19 mouse cellular contexts compared by ENCODE assay signal in the genomic region with DNA sequence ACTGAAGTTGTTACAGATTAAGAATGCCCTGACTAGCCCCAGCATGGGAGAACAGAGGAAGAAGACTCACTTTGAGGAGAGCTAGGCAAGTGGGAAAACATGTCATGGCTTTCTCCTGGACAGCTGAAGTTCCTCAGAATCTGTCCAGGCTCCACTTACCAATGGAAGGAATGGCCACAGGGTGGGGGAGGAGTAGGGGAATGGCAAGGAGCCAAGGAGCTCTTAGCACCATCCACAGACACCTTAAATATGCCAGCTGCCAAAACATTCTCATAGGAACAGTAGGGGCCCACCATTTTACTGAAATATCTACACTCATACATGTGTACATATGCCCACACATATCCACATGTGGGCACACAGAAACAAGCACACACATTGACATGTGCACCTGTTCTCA.
DNase-seq lines count a peak whose midpoint lies in the region; ATAC-seq lines count a peak whose summit lies in the region.
"Had no signal": no experiment of that assay in that cellular context is flagged by ENCODE, and none has a peak within 500 bp of the region (broad histone marks: within the 10 kb centered on the region; RNA-seq: fewer than 3 reads in every experiment).

No protein-coding gene starts in this region.

- peak overlapping the region; percentile 77 for H3K27ac ChIP-seq in heart, embryonic 13.5 days (replicated peaks)
- H3K27ac ChIP-seq: hindbrain, embryonic 13.5 days; midbrain, embryonic 13.5 days had no signal

- peak; percentile 17; the same call in 1 of the 2 replicates for ATAC-seq in heart, embryonic 13.5 days (ENCODE audit: extremely low read depth, insufficient number of reproducible peaks, low FRiP score, low TSS enrichment)
- ATAC-seq in common myeloid progenitor, adult 5-6 weeks (replicated peaks; ENCODE audit: low read depth, poor library complexity, severe bottlenecking): peak; percentile 57
- ATAC-seq in megakaryocyte progenitor cell, adult 5-6 weeks (replicated peaks; ENCODE audit: poor library complexity): peak; percentile 38
- ATAC-seq: intestine, embryonic 16.5 days; midbrain, embryonic 13.5 days had no signal

- no peak overlapping the region for H3K9ac ChIP-seq in heart, embryonic 13.5 days
- H3K9ac ChIP-seq: hindbrain, embryonic 13.5 days; midbrain, embryonic 13.5 days had no signal

- no peak for DNase-seq in heart, adult 8-10 months (ENCODE audit: low spot score)
- peak; percentile 24 for DNase-seq in lung, postnatal 10 days
- no peak for DNase-seq in lung, postnatal 25 days (ENCODE audit: low spot score)
- DNase-seq in frontal cortex, adult 2 months (ENCODE audit: extremely low spot score in 1 of 2, low spot score in 1 of 2): no peak
- no peak for DNase-seq in spleen, postnatal 10 days (ENCODE audit: low spot score in 2 of 2)
- DNase-seq: adrenal gland, postnatal 10 days; cerebellum, adult 9-11 months; gastrocnemius, postnatal 25 days; kidney, postnatal 10 days; layer of hippocampus, adult 9-11 months; thymus, adult 18-20 months had no signal

- no peak overlapping the region for H3K4me2 ChIP-seq in heart, embryonic 13.5 days
- H3K4me2 ChIP-seq: hindbrain, embryonic 13.5 days; liver, embryonic 11.5 days; midbrain, embryonic 13.5 days had no signal

- no peaks in the 10 kb centered on the region for H3K36me3 ChIP-seq in heart, embryonic 13.5 days
- H3K36me3 ChIP-seq: G1E; hindbrain, embryonic 13.5 days; midbrain, embryonic 13.5 days had no signal

- no peak overlapping the region for H3K4me3 ChIP-seq in heart, embryonic 13.5 days
- H3K4me3 ChIP-seq: hindbrain, embryonic 13.5 days; midbrain, embryonic 13.5 days had no signal

- H3K27me3 ChIP-seq in heart, embryonic 13.5 days (replicated peaks): no peaks in the 10 kb centered on the region
- H3K27me3 ChIP-seq: hindbrain, embryonic 13.5 days; midbrain, embryonic 13.5 days had no signal

- H3K4me1 ChIP-seq in heart, embryonic 13.5 days: peaks cover 50% of the 10 kb centered on the region
- H3K4me1 ChIP-seq: hindbrain, embryonic 13.5 days; midbrain, embryonic 13.5 days had no signal

- H3K9me3 ChIP-seq in heart, embryonic 13.5 days: no peaks in the 10 kb centered on the region
- H3K9me3 ChIP-seq: G1E; hindbrain, embryonic 13.5 days; midbrain, embryonic 13.5 days had no signal
